Mouse (Mus musculus): ENCODE results near the gene Nop53. TPM values are rescaled to one million over a fixed set of nuclear protein-coding genes. Genes with fewer than 3 reads are reported as not detected.

Gene Nop53
- total RNA-seq, 2 experiments from 2014 or later: 121 to 127 TPM

- intact Hi-C loops (cut with DNase I; ENCODE audit: low total_unique reads): no loop called here
- DNase-seq: peak; percentile 94
Observed at GRCm38 (mm10) chr7:15962311-15963288, 16.7 kb upstream of the Nop53 start.

- no peak for DNase-seq
- intact Hi-C loops (cut with DNase I; ENCODE audit: low total_unique reads): no loop called here
Observed at GRCm38 (mm10) chr7:15961798-15962197, 15.9 kb upstream of the Nop53 start.

GRCm38 (mm10) chr7:15961239-15961638, 15.4 kb upstream of the Nop53 start:
- intact Hi-C loops (cut with DNase I; ENCODE audit: low total_unique reads): no loop called here
- DNase-seq: no peak

GRCm38 (mm10) chr7:15960691-15961090, 14.8 kb upstream of the Nop53 start:
- intact Hi-C loops (cut with DNase I; ENCODE audit: low total_unique reads): no loop called here
- no peak for DNase-seq

GRCm38 (mm10) chr7:15956143-15956542, 10.3 kb upstream of the Nop53 start:
- intact Hi-C loops (cut with DNase I; ENCODE audit: low total_unique reads): no loop called here
- no peak for DNase-seq

GRCm38 (mm10) chr7:15955509-15955908, 9.6 kb upstream of the Nop53 start:
- no peak for DNase-seq
- intact Hi-C loops (cut with DNase I; ENCODE audit: low total_unique reads): no loop called here

GRCm38 (mm10) chr7:15954978-15955443, 9.1 kb upstream of the Nop53 start:
- intact Hi-C loops (cut with DNase I; ENCODE audit: low total_unique reads): no loop called here
- DNase-seq: peak; percentile 67

GRCm38 (mm10) chr7:15954436-15954835, 8.6 kb upstream of the Nop53 start:
- intact Hi-C loops (cut with DNase I; ENCODE audit: low total_unique reads): no loop called here
- no peak for DNase-seq

- intact Hi-C loops (cut with DNase I; ENCODE audit: low total_unique reads): no loop called here
Observed at GRCm38 (mm10) chr7:15953307-15954074, 7.6 kb upstream of the Nop53 start.

GRCm38 (mm10) chr7:15952416-15952815, 6.5 kb upstream of the Nop53 start:
- DNase-seq: no peak
- intact Hi-C loops (cut with DNase I; ENCODE audit: low total_unique reads): no loop called here

More at GRCm38 (mm10) chr7:15953307-15954074, 7.6 kb upstream of the Nop53 start:
- no peak for DNase-seq

- DNase-seq: no peak
- intact Hi-C loops (cut with DNase I; ENCODE audit: low total_unique reads): no loop called here
Observed at GRCm38 (mm10) chr7:15950008-15950407, 4.1 kb upstream of the Nop53 start.

- intact Hi-C loops (cut with DNase I; ENCODE audit: low total_unique reads): loop anchor here (2.0 to 5.0 kb wide), 2 partner anchors 17 to 778 kb away; partner anchors contain the start of gene Ehd2
- DNase-seq: no peak
Observed at GRCm38 (mm10) chr7:15949216-15949790, 3.4 kb upstream of the Nop53 start.

- peak; percentile 94 for DNase-seq
- intact Hi-C loops (cut with DNase I; ENCODE audit: low total_unique reads): loop anchor here (2.0 to 5.0 kb wide), 2 partner anchors 18 to 779 kb away; partner anchors contain the start of gene Ehd2
Observed at GRCm38 (mm10) chr7:15948381-15948941, 2.6 kb upstream of the Nop53 start.

- intact Hi-C loops (cut with DNase I; ENCODE audit: low total_unique reads): loop anchor here (2.0 to 5.0 kb wide), 2 partner anchors 19 to 780 kb away; partner anchors contain the start of gene Ehd2
Observed at GRCm38 (mm10) chr7:15947653-15948260, 1.9 kb upstream of the Nop53 start.

GRCm38 (mm10) chr7:15945211-15945610, 663 bp downstream of the Nop53 start:
- DNase-seq: no peak
- intact Hi-C loops (cut with DNase I; ENCODE audit: low total_unique reads): loop anchor here (5.0 kb wide), 1 partner anchor 782 kb away; no protein-coding TSS in a partner anchor

More at GRCm38 (mm10) chr7:15947653-15948260, 1.9 kb upstream of the Nop53 start:
- no peak for DNase-seq

- intact Hi-C loops (cut with DNase I; ENCODE audit: low total_unique reads): no loop called here
Observed at GRCm38 (mm10) chr7:15944311-15944710, 1.6 kb downstream of the Nop53 start.

GRCm38 (mm10) chr7:15938621-15939020, 7.3 kb downstream of the Nop53 start:
- intact Hi-C loops (cut with DNase I; ENCODE audit: low total_unique reads): no loop called here
- no peak for DNase-seq

More at GRCm38 (mm10) chr7:15944311-15944710, 1.6 kb downstream of the Nop53 start:
- DNase-seq: no peak

- intact Hi-C loops (cut with DNase I; ENCODE audit: low total_unique reads): no loop called here
- no peak for DNase-seq
Observed at GRCm38 (mm10) chr7:15937491-15937890, 8.4 kb downstream of the Nop53 start.
